Mouse (Mus musculus) ZHBTc4 (cell line): ENCODE results near the gene Tial1.
A peak's percentile ranks its signal among the peaks of the same experiment; 100 is the strongest.

Experiments
- DNase-seq: peaks from one replicate; pipeline ENCODE4 v3.0.0-alpha.2; 2011; ENCODE audit warnings: low read depth, low spot score

Gene Tial1

DNA sequence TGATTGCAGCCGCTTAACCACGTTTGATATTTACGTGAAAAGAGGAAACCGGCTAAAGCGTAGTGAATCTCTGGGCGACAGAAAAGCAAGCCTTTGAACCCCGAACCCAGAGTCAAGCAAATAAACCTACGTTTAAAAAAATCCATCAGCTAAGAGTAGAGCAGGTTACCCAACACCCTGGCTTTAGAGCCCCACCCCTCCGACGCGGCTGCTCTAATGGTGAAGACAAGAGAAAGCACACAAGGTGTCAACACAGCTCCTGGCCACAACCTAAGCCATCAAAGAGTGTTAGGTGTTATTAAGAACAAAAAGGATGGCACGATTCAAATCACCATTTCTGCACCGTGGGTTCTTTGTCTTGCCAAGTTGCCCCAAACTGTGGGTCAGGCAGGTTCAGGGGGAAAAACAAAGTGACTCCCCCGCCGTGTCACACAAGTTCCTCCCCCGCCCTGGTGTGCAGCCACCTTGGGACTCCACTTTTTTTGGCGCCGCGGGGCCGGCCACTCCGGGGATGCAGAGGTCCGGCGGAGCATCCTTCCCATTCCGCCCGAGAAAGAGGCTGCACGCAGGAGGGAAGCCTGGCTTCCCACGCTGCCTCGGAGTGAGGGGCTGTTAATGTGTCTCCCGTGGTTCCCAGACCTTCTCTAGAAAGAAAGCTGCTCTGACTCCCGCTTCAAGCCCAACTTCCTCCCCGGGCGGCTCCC lies 44.1 kb downstream of the Tial1 start:
- DNase-seq = peak; percentile 39

DNA sequence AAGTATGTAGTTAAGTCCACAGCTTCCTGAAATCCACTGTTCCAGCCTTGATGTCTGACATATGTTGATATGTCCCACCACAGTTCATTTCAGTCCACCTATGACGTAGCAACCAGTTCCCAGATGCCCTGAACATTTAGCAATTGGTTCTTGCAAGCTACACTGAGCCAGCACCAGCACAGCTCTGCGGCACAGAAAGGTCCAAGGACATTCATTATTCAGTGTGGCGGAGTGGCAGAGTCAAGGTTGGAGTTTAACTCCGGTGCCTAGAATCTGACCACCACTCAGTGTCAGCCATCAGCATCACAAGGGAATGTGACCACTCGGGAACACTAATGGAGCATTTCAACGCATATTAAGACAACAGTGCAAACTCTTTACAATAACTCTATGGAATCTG lies 44.9 kb downstream of the Tial1 start:
- no peak for DNase-seq

DNA sequence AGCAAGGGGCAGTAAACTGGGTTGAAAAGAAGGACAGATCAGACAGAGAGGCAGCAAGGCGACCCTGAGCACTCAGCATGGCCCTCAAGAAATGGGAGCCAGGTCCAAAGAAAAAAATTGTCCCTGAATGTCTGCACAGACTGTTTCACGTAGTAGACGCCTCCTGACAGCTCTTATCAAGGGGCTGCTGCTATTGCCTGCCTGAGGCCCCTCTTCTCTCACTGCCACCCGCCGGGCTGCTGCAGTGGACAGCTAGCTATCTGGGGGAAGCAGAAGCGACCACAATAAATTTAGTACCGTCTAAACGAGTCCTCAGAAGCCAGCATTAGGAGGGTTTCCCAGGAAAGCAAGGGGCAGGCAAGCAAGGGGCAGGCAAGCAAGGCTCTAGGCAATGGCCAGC lies 47.1 kb downstream of the Tial1 start:
- DNase-seq = no peak

DNA sequence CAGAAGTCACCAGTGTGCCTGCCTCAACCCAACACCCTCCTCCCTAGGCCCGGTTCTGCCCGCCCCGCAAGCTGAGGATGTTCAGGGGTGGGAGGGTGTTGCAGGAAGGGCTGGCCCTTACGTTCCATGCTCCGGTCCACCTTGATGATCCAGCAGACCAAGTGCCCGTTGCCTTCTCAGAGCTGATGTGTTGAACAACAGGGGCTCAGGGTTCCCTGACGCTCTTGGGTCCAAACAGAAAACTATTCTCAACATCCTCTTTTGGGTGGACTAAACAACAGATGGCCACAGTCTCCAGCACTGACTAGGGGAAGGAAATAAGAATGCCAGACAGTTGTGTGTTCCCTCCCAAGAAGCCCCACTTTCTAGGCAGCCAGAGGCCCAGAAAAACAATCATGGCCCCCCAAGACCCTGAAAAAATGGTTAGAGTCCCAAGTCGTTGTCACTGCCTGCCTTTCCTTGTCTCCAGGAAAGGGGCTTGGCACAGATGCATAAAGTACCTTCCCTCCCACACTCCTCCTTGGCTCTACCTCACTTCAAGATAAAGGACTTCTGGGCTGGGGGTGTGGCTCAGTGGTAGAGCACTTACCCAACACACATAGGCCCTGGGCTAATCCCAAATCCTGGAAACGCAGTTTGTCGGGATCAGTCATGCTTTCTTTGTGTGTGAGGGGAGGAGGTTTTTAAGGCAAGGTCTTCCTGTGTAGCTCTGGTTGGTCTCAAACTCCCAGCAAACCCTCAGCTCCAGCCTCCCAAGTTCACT lies 49.3 kb downstream of the Tial1 start:
- DNase-seq = peak; percentile 49

DNA sequence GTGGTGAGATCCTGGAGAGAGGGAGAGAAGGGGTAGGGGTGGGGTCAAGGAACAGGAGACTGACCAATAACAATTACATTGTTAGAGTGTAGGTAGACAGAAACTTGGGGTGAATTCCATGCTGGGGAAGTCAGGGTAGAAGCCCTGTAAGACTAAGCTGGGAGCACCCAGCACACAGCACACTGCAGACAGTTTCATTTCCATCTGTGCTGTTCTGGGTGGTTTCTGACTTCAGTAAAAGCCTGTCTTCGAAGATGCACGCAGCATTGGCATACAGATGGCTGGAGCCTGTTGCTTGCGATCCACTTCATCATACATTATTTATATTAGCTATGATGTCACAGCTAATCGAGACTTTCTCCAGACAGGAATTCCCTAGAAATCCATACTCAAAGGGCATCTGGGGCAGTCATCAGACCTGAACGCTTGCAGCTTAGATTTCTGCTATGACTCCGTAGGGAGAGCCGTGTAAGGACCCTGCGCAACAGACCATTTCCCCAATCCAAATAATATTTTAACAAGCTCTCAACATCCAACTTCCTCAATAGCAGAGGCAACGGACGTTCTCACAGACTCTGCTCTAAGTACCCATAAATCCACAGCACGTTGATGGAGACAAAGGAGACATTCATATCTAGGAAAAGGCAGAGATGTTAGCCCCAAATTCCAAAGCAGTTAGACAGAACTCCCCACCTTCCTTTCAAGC lies 50.7 kb downstream of the Tial1 start:
- DNase-seq = no peak

DNA sequence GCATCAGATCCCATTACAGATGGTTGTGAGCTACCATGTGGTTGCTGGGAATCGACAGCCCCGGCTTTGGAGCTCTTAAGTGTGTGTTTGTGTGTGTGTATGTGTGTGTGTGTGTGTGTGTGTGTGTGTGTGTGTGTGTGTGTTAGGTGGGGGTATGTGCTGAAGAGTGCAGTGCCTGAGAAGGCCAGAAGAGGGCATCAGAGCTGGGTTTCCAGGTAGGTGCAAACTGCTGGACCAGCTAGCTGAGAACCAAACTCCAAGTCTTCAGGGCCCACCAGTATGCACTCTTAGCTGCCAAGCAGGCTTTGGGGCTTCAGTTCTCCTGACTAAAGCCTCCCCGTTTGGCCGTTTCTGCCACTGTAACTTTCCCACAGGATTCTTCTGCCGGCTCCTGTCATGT lies 53.3 kb downstream of the Tial1 start:
- peak; percentile 82 for DNase-seq

DNA sequence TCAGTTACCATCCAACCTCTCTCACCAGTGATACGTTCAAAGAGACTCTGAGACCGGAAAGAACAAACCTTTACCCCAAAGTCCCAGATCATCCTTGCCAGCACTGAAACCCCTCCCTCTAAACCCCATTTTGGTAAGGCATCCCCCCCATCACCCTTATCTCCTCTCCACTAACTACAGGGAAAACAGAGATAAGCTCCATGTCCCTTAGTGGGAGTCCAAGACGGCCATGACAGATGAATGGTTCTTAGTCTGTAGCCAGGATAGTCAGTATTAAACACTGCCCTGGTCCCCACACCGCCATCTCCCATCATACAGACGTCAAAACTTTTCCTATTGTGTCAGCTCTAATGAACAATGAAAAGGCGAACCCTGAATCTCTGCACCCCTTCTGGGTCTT lies 57.5 kb downstream of the Tial1 start:
- no peak for DNase-seq

DNA sequence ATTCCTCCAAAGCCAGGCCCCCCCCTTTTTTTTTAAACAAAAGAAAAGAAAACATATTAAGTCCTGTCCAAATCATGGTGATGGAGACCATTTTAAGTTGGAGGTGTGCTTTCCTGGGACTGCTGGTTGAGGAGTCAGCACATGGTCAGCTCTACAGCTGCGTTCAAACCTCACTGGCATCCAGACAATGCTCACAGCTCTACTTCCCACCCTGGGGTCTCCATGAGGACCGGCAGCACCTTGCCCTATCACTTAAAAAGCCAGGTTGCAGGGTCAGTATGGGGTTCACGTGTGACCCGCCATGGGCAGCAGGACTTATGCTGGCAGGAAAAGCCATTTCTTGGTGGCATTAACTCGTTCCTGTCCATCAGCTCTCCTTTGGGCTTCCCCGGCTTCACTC lies 57.9 kb downstream of the Tial1 start:
- no peak for DNase-seq

DNA sequence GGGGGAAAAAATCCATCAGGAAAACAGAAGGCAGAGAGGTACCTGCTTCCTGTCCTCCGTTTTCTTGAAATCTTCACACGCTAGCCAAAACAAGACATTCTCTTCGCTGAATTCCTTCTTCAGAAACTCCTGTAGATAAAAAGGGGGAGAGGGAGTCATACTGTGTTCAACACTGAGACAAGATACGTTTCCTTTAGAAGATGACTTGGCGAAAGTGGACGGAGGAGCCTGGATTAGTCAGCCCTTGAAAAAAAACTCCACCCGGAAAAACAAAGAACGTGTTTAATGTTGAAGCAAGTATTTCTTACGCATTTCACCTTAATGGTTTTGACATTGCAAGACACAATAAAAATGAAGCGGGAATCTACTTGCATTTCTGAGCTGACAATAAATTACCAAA lies 58.4 kb downstream of the Tial1 start:
- DNase-seq = no peak

DNA sequence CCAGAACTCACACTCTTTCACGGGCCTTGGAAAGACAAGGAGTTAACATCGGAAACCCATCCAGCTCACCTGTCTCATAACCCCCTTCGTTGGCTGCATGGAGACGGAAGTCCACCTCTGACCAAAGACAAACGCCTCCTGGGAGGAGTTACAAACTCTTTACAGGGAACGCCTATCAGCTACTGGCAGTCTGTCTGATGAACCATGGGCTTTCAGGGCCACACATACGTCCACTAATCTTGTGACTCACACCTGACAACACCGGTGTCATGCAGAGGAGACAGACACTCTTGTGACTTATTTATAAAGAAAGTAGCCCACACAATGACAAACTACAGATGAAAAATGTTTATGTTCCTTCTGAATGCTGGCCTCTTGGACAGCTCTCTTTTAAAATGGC lies 58.9 kb downstream of the Tial1 start:
- no peak for DNase-seq

DNA sequence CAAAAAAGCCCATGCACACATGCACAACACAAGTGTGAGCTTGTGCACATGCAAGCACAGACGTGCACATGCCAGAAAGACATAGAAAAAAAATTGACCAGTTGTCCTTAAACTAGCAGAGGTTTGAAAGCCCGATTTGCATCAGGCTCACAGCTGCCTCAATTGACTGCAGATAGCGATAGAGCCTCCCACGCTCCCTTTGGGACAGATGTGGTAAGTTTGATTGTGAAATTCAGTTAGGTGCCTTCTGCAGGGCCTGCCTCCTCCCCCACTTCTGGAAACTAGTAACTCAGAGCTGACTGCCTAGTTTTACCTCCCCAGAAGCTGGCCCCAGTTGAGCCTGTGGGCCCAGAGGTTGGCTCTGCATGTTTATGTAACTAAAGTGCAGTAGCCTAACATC lies 62.9 kb downstream of the Tial1 start:
- DNase-seq = no peak

DNA sequence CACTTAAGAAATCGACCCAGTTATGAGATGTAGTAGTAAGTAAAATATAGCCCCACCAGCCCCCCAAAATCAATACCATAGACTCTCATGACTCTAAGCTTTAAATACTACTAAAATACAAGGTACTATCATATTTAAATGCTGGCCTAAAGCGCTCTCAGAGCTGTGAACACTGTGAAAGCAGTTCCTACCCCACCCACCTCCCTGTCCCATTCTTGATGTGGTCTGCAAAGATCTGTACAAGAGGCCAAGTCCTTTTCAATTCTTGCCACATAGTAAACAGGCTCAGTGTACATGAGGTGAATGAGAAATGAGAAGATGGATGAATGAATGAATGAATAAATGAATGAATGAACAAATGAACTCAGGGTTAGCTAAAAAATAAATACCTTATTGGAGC lies 64.5 kb downstream of the Tial1 start:
- no peak for DNase-seq

DNA sequence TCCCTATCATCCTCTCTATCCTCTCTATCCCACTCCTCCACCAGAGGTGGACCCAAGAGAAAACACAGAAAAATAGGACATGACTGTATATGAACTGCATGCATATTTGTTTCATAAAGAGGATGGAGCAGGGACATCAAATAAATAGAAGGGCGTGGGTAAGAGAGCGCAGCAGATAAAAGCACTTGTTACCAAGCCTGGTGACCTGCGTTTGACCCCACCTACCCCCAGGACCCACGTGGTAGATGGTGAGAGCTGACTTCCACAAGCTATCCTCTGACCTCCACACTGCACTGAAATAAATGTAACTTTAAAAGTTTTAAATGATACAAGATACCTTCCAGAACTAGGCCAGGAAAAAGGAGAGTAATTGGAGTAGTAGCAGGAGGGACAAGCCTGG lies 67.8 kb downstream of the Tial1 start:
- DNase-seq = peak; percentile 25

DNA sequence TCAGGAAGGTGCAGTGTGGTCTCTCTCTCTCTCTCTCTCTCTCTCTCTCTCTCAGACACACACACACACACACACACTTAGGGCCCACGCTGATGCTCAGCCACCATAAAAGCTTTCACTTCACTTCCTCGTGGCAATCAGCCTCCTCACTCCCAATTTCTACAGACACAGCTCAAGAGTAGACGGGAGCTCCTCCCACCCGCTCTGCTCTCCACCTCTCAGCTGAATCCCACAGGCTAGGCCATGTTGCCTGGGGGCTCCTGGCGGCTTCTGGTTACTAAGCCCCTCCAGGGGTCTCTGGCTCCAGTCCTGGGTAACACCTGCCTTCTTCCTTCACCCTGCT lies 68.6 kb downstream of the Tial1 start:
- DNase-seq = peak; percentile 32

DNA sequence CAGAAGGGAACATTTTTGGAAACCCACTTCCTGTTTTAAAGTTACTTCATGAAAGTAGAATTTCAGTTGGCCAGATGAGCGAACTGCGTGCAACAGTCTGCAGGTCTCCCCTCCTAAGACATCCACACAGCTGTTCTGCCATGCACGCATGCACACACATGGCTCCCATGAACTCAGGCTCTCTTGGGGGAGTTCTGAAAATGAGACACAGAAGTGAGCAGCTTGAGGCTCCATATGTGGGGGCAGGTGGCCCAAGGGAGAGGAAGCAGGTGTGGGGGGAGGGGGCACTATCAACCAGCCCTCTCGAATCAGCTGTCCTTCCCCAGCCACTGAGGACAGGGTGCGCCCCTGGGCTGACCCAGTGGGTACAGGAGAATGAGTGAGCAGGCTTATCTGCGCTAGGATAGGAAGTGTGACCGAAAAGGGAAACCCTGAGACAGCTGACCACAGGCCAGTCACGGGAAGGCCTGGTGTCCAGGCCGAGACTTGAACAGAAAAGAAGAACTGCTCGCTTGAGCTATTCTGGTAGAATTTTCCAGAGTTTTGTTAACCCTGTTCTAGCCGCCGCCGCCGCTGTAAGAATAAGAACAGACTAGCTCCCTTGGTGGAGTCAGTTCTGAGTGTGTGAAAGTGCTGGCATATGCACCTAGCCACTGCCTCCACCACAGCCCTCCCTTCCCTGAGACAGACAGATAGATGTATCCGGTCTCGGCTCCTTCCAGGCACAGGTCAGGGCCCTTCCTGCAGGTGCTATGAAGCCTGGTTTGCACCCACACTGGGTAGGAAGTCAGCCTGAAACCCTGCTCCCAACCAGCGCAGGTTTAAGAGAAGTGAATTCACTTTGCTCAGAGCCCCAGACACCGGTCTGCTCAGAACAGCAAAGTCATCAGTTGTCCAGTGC lies 69.2 kb downstream of the Tial1 start:
- no peak for DNase-seq

DNA sequence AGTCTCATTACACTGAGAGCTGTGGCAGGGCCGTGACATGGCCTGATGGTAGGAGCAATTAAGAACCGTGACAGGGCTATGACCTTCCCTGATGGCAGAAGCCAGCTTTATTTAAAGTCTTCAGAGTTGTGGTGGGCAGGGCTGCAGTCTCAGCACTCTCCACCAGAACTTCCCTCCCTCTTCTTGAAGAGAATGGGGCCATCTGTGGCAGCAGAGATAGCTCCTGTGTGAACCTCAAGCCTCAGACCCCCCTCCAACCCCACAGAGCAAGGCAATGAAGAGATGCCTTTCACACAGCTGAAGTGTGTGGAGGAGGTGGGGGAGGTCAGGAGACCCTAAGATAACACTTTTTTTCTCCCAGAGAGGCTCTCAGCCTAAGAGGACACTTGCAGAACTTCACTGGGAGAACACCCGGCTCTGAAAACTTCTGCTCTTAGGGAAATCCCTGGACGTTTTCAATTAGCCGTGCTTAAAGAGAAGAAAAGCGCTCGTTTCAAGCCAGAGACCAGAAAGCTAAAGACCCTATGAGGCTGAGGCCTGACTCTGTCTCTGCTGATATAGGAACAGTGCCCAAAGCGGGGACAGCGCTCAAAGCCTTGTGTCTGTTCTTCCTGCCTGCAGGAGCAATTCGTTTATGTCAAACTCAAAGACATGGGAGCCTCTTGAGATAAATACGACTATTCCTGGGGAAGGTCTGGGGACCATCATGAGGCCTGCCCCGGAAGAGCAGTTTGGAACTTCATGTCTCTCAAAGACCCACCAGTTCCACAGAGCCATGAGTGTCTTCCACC lies 70.1 kb downstream of the Tial1 start:
- DNase-seq = no peak
